Mouse (Mus musculus) embryonic facial prominence, embryonic 15.5 days (tissue): ENCODE measurements around the gene Zfp92. TPM values are rescaled to one million over a fixed set of nuclear protein-coding genes. Genes with fewer than 3 reads are reported as not detected.
A peak's percentile ranks its signal among the peaks of the same experiment; 100 is the strongest.

Experiments
- ATAC-seq: fragments of 200-750 bp; cut with Nextera tagmentation; 2 replicates; pipeline ENCODE4 v1.8.0; 2017; ENCODE audit warnings: low read depth, moderate TSS enrichment; ENCODE audit not compliant: insufficient number of reproducible peaks, low FRiP score, low TSS enrichment
- H3K27ac ChIP-seq: fragments of 300-500 bp; sonication (generic); replicated peaks from 2 replicates; pipeline ENCODE4 v1.5.1; 2015; ENCODE audit warnings: mild to moderate bottlenecking, inconsistent platforms
- H3K27me3 ChIP-seq: fragments of 300-500 bp; sonication (generic); 2 replicates; pipeline ENCODE4 v1.6.1; 2015; ENCODE audit warnings: inconsistent platforms
- H3K36me3 ChIP-seq: fragments of 300-500 bp; sonication (generic); 2 replicates; pipeline ENCODE4 v1.6.1; 2015; ENCODE audit warnings: mild to moderate bottlenecking, inconsistent platforms
- H3K4me1 ChIP-seq: fragments of 300-500 bp; sonication (generic); 2 replicates; pipeline ENCODE4 v1.6.1; 2015; ENCODE audit warnings: inconsistent platforms
- H3K4me2 ChIP-seq: fragments of 300-500 bp; sonication (generic); replicated peaks from 2 replicates; pipeline ENCODE4 v1.6.1; 2015; ENCODE audit warnings: mild to moderate bottlenecking, inconsistent platforms
- H3K4me3 ChIP-seq: fragments of 300-500 bp; sonication (generic); replicated peaks from 2 replicates; pipeline ENCODE4 v1.5.1; 2015; ENCODE audit warnings: mild to moderate bottlenecking, inconsistent platforms
- H3K9ac ChIP-seq: fragments of 300-500 bp; sonication (generic); 2 replicates; pipeline ENCODE4 v1.6.1; 2015; ENCODE audit warnings: inconsistent platforms
- H3K9me3 ChIP-seq: fragments of 300-500 bp; sonication (generic); replicated peaks from 2 replicates; pipeline ENCODE4 v1.6.1; 2016; ENCODE audit warnings: inconsistent platforms
- WGBS: fragments of 180-500 bp; shearing (Covaris S2); methylation state at CpG from one replicate; pipeline ENCODE4 v1.1.7; 2015; 5-methylcytosine and 5-hydroxymethylcytosine counted together
- polyA plus RNA-seq: library from polyadenylated mRNA; unstranded; fragments of >200 nt; fragmentation: Nextera tagmentation; extraction: Ambion mirVana; gene quantifications from 2 replicates; pipeline ENCODE4 v1.2.1, GENCODE M21; 2015

The Zfp92 gene
- polyA plus RNA-seq, 1 experiment from 2014 or later = 0.33 TPM

DNA sequence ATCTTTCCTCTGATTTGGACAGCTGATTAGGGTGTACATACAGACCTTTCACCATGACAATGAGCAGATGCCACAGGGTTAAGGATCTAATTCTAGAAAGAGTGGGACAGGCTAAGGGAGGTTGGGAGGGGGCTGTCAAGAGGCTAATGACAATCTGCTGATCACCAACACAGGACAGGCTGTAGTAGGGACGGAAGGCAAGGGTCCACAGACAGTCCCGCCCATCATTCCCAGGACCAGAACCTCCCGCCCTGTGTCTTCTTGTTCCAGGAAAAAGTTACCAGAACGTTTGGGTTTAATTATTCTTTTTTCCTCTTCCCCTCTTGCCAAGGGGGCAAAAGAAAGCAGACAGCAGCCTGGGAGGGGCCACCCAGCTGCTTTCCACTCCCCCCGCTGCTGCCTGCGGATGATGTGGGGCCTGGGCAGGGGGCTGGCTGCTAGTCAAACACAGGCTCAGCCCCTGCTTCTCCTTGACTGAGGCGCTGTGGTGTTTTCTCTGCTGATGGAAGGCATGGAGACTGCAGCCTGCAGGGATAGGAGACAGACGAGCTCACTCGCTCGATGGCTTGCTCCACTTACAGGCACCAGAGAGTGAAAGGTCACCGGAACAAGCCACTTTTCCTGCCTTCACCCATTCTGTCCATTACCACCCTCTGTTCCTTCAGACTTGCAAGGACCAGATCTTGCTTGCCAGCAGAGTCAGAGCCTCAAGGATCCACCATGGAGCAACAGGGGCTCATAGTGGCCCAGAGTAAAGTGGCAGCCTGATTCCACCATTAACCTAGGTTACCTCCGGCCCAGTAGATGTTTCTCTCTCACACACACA is 63.7 kb downstream of the Zfp92 start:
- H3K4me2 ChIP-seq = no peak overlapping the region
- 35% methylated on average over 12 of the region's 12 CpGs for WGBS
- no peak overlapping the region for H3K9ac ChIP-seq
- no peak overlapping the region for H3K4me3 ChIP-seq
- H3K36me3 ChIP-seq = no peaks in the 10 kb centered on the region
- H3K4me1 ChIP-seq = peaks cover 33% of the 10 kb centered on the region
- H3K27ac ChIP-seq = peak overlapping the region; percentile 87
- H3K9me3 ChIP-seq = no peaks in the 10 kb centered on the region
- peak; percentile 85 for ATAC-seq
- peaks cover 3% of the 10 kb centered on the region; the same call in 1 of the 2 replicates for H3K27me3 ChIP-seq

DNA sequence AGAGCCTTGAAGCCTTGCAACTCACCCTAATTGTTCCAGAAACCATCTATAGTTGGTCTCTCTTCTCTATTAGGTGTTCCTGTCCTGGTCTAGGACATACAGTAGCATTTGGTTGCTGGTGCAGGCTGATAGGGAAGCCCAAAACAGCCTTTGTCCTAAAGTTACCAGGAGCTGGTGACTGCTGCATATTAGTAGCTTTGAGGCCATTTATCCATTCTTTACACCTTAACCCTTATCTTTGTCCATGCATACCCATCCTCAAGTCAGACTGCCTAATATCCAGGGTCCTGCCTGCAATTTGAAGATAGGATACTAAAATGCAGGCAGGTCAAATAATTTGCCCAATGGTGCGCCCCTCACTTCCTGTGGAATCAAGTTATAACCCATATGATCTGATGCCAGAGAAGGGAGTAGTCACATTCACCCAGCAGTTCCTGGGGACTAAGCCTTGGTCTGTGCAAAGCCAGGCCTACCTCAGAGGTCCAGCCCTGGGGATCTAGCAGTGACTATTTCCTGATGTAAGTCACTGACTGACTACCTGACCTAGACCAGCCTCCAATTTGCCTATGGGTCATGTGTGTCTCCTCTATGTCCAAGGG is 64.9 kb downstream of the Zfp92 start:
- Histone ChIP-seq H3K4me3 (no peak overlapping the region), H3K36me3 (no peaks in the 10 kb centered on the region), H3K27me3 (peaks cover 6% of the 10 kb centered on the region; the same call in 1 of the 2 replicates), H3K9me3 (no peaks in the 10 kb centered on the region), H3K4me1 (peaks cover 41% of the 10 kb centered on the region), H3K4me2 (no peak overlapping the region), H3K9ac (no peak overlapping the region), H3K27ac (0 out of 2 replicates have a peak overlapping the region, but pooled peaks have one; percentile 58)
- 79% methylated on average over 1 of the region's 1 CpGs for WGBS
- ATAC-seq = no peak

DNA sequence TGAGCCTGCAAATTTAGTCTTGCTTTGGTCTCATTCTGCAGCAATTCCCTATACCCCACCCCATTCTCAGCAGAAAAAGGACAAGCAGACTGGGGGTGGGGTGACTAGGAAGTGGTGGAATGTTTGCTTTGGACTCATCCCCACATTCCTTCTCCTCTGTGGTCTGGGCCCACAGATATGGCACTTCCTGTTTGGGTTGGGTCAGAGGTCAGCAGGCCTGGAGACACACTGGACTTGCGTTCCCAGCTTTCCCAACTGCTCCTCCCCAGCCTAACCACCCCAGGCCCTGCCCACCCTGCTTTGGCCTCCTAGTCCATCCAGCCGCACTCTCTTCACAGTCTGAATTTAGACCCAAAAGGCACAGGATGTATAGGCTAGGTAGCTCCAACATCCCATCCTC is 65.7 kb downstream of the Zfp92 start:
- Histone ChIP-seq H3K4me3 (no peak overlapping the region), H3K27me3 (peaks cover 9% of the 10 kb centered on the region; the same call in 1 of the 2 replicates), H3K36me3 (no peaks in the 10 kb centered on the region), H3K4me1 (peaks cover 44% of the 10 kb centered on the region), H3K4me2 (no peak overlapping the region), H3K27ac (peak overlapping the region; percentile 58; the same call in 1 of the 2 replicates), H3K9ac (no peak overlapping the region), H3K9me3 (no peaks in the 10 kb centered on the region)
- 0 out of 2 replicates have a peak, but pooled peaks have one; percentile 26 for ATAC-seq
- WGBS = 71% methylated on average over 2 of the region's 2 CpGs

DNA sequence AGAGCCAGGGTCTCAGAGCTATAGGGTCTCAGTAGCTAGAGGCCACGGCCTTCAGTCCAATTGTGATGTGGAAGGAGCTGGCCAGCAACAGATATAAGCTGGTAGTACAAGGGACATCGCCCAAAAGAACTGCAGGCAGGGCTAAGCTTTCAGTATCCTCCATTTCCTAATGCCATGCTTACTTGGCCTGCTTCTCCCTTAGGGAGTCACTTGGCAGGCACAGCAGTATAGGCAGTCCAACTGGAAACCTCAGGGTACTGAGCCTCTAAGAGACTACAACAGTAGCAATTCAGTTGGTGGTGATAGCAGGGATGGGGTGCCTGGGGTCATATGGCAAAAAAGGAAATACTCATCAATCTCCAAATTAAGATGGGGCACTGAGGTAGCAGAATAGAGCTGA is 66.6 kb downstream of the Zfp92 start:
- Histone ChIP-seq H3K9me3 (no peaks in the 10 kb centered on the region), H3K4me2 (no peak overlapping the region), H3K27me3 (peaks cover 9% of the 10 kb centered on the region; the same call in 1 of the 2 replicates), H3K27ac (no peak overlapping the region), H3K4me3 (no peak overlapping the region), H3K36me3 (no peaks in the 10 kb centered on the region), H3K9ac (no peak overlapping the region), H3K4me1 (peaks cover 44% of the 10 kb centered on the region)
- WGBS = 74% methylated on average over 2 of the region's 2 CpGs
- no peak for ATAC-seq

Other genes starting within 250 kb of the Zfp92 start
- not detected in 2 replicates for gene Spin2d, start 234.1 kb upstream of the Zfp92 start, polyA plus RNA-seq
- 7.8 and 11.0 TPM in 2 replicates for gene Xlr3b, start 218.9 kb upstream of the Zfp92 start, polyA plus RNA-seq
- gene Xlr4b, start 196.8 kb upstream of the Zfp92 start, polyA plus RNA-seq = 0.70 and 1.0 TPM in 2 replicates
- 13.3 and 14.6 TPM in 2 replicates for gene F8a, start 182.8 kb upstream of the Zfp92 start, polyA plus RNA-seq
- 0.58 and 0.75 TPM in 2 replicates for gene Xlr4c, start 168.0 kb upstream of the Zfp92 start, polyA plus RNA-seq
- not detected in 2 replicates for gene Xlr3c, start 145.7 kb upstream of the Zfp92 start, polyA plus RNA-seq
- gene Xlr5a, start 118.1 kb upstream of the Zfp92 start, polyA plus RNA-seq = not detected in 2 replicates
- gene Xlr5c, start 118.1 kb upstream of the Zfp92 start, polyA plus RNA-seq = not detected in 2 replicates
- not detected in 2 replicates for gene Gm45015, start 74.3 kb upstream of the Zfp92 start, polyA plus RNA-seq
- gene Zfp275, start 68.5 kb upstream of the Zfp92 start, polyA plus RNA-seq = 17.2 and 17.7 TPM in 2 replicates
- 0.09 TPM in 1 of 2 replicates, not detected in the other for gene Gm18336, start 12.4 kb upstream of the Zfp92 start, polyA plus RNA-seq
- 12.3 and 13.0 TPM in 2 replicates for gene Trex2, start 24.2 kb downstream of the Zfp92 start, polyA plus RNA-seq
- 56.5 and 58.7 TPM in 2 replicates for gene Haus7, start 47.9 kb downstream of the Zfp92 start, polyA plus RNA-seq
- 302 and 313 TPM in 2 replicates for gene Bgn, start 72.5 kb downstream of the Zfp92 start, polyA plus RNA-seq
- 0.41 and 0.43 TPM in 2 replicates for gene Atp2b3, start 92.0 kb downstream of the Zfp92 start, polyA plus RNA-seq
- 4.4 and 6.0 TPM in 2 replicates for gene Dusp9, start 228.3 kb downstream of the Zfp92 start, polyA plus RNA-seq
- gene Pnck, start 249.0 kb downstream of the Zfp92 start, polyA plus RNA-seq = 13.3 and 14.2 TPM in 2 replicates